Mouse (Mus musculus): ENCODE results near the gene Ifih1. TPM values are rescaled to one million over a fixed set of nuclear protein-coding genes. Genes with fewer than 3 reads are reported as not detected.

The Ifih1 gene
- polyA plus RNA-seq, 1 experiment: 1.3 TPM

DNA sequence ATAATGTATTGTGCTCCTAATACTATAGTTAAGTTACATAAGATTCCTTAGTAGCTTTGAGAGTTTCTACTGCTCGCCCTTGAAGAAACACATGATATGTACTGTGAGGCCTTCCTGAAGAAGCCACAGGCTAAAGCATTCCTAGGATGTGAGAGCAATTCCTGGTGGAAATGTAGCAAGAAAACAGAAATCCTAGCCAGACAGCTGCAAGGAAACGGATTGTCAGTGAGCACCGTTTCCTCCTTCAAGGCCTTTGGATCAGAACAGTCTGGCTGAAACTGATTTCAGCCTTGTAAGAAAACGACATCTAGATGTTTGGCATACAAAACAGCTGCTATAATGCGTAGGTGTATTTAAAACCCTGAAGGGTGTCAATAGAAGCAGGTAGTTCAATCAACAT lies 49.5 kb downstream of the Ifih1 start:
- Histone ChIP-seq H3K4me3 (replicated peaks; ENCODE audit: insufficient read depth, low read depth, low read length) (no peak overlapping the region), H3K27me3 (ENCODE audit: control insufficient read depth, insufficient read depth, low read length) (no peaks in the 10 kb centered on the region), H3K27ac (ENCODE audit: insufficient read depth, low read length) (no peak overlapping the region), H3K4me1 (ENCODE audit: control insufficient read depth, insufficient read depth, low read length) (no peaks in the 10 kb centered on the region)
- TF ChIP-seq CTCF (IDR thresholded peaks at IDR 0.05; ENCODE audit: borderline replicate concordance, insufficient read depth, low read depth, low read length): no peak
- TF ChIP-seq POLR2A (IDR thresholded peaks at IDR 0.05; ENCODE audit: borderline replicate concordance, insufficient read depth, low read length): no peak
- no peak for DNase-seq
- WGBS: 90% methylated on average over 5 of the region's 5 CpGs

DNA sequence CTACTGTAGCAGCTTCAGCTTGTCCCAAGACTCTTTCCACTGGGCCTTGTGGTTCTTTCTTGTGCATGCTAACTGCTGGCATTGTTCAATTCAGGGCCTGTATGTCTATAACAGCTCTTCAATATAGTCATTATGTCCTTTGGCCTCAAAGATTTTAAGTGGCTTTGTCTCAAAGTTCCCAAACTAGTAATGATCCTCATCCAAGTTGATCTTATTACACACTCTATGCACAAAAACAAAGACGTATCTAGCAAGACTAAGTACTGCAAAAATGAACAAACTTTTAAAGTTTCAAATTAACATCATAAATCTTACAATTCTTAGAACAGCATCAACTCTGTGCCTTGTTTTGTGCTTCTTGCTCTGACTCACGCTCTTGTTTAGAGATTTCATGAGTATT lies 51.6 kb downstream of the Ifih1 start:
- Histone ChIP-seq H3K27ac (ENCODE audit: insufficient read depth, low read length) (no peak overlapping the region), H3K4me3 (replicated peaks; ENCODE audit: insufficient read depth, low read depth, low read length) (no peak overlapping the region), H3K27me3 (ENCODE audit: control insufficient read depth, insufficient read depth, low read length) (no peaks in the 10 kb centered on the region; the same call in 1 of the 2 replicates), H3K4me1 (ENCODE audit: control insufficient read depth, insufficient read depth, low read length) (no peaks in the 10 kb centered on the region)
- no peak for DNase-seq
- TF ChIP-seq CTCF (IDR thresholded peaks at IDR 0.05; ENCODE audit: borderline replicate concordance, insufficient read depth, low read depth, low read length): no peak
- no peak for TF ChIP-seq POLR2A (IDR thresholded peaks at IDR 0.05; ENCODE audit: borderline replicate concordance, insufficient read depth, low read length)
- WGBS: 89% methylated on average over 2 of the region's 2 CpGs

DNA sequence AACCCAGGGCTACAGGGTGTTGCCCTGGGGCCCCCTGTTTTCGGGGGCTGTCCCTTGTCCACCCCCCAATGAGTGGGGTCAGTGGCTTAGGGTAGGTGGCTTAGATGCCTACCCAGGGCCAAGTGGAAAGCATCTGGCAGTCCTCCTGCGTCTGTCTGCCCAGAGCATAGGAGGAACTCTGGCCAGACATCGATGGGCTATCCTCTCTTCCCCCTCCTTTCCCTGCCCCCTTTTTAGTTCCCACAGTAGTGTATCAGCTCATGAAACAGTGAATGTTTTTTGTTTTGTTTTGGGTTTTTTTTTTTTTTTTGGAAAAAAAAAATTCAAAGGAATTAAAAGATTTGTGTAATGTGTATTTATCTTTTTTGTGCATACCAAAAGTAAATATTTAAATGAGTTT lies 54.5 kb downstream of the Ifih1 start:
- no peak for TF ChIP-seq CTCF (IDR thresholded peaks at IDR 0.05; ENCODE audit: borderline replicate concordance, insufficient read depth, low read depth, low read length)
- no peak for TF ChIP-seq POLR2A (IDR thresholded peaks at IDR 0.05; ENCODE audit: borderline replicate concordance, insufficient read depth, low read length)
- 42% methylated on average over 3 of the region's 3 CpGs for WGBS
- Histone ChIP-seq H3K27ac (ENCODE audit: insufficient read depth, low read length) (no peak overlapping the region), H3K4me3 (replicated peaks; ENCODE audit: insufficient read depth, low read depth, low read length) (no peak overlapping the region), H3K27me3 (ENCODE audit: control insufficient read depth, insufficient read depth, low read length) (no peaks in the 10 kb centered on the region; the same call in 1 of the 2 replicates), H3K4me1 (ENCODE audit: control insufficient read depth, insufficient read depth, low read length) (no peaks in the 10 kb centered on the region)
- no peak for DNase-seq

DNA sequence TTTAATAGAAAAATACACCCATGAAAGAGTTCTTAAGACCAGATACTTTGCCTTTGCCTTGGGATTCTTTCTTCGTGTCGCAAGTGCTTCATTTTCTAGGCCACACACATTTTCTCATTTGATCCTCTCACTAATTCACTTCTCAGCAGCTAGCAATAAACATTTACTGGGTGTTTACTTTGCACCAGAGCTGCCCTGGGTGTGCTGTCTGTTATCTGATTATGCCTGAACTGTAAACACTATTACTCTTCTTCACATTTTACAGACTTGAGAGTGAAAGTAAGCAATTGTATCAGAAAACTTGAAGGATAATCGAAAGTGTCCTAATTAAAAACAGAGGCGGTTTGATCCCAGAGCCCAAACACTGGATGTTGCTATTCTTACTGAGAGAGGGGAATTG lies 56.7 kb downstream of the Ifih1 start:
- DNase-seq: no peak
- H3K4me3 ChIP-seq (replicated peaks; ENCODE audit: insufficient read depth, low read depth, low read length): no peak overlapping the region
- no peaks in the 10 kb centered on the region for H3K4me1 ChIP-seq (ENCODE audit: control insufficient read depth, insufficient read depth, low read length)
- H3K27me3 ChIP-seq (ENCODE audit: control insufficient read depth, insufficient read depth, low read length): no peaks in the 10 kb centered on the region; the same call in 1 of the 2 replicates
- no peak overlapping the region for H3K27ac ChIP-seq (ENCODE audit: insufficient read depth, low read length)
- no peak for TF ChIP-seq POLR2A (IDR thresholded peaks at IDR 0.05; ENCODE audit: borderline replicate concordance, insufficient read depth, low read length)
- no peak for TF ChIP-seq CTCF (IDR thresholded peaks at IDR 0.05; ENCODE audit: borderline replicate concordance, insufficient read depth, low read depth, low read length)
- WGBS: 94% methylated on average over 4 of the region's 4 CpGs

DNA sequence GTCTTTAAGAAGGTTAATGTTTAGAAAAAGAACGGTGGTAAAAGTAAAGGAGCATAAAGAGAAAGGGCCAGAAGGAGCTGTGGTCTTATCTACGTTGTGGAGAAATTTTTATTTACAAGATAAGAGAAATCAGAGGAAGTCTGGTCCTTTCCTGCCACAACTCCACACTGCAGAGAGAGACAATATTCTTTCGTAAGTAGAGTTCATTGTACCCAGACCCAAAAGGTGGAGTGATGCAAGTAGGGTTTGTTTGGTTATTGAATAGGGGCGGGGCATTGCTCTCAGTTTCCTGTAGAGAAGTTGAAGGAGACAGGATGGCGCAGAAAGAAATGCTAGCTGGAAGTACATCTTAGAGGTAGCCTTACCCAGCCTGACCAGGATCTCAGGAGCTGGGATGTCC lies 60.3 kb downstream of the Ifih1 start:
- Histone ChIP-seq H3K4me3 (replicated peaks; ENCODE audit: insufficient read depth, low read depth, low read length) (no peak overlapping the region), H3K4me1 (ENCODE audit: control insufficient read depth, insufficient read depth, low read length) (no peaks in the 10 kb centered on the region), H3K27me3 (ENCODE audit: control insufficient read depth, insufficient read depth, low read length) (no peaks in the 10 kb centered on the region; the same call in 1 of the 2 replicates), H3K27ac (ENCODE audit: insufficient read depth, low read length) (no peak overlapping the region)
- DNase-seq: no peak
- TF ChIP-seq POLR2A (IDR thresholded peaks at IDR 0.05; ENCODE audit: borderline replicate concordance, insufficient read depth, low read length) (no peak), CTCF (IDR thresholded peaks at IDR 0.05; ENCODE audit: borderline replicate concordance, insufficient read depth, low read depth, low read length) (no peak)
- 89% methylated on average over 5 of the region's 5 CpGs for WGBS

DNA sequence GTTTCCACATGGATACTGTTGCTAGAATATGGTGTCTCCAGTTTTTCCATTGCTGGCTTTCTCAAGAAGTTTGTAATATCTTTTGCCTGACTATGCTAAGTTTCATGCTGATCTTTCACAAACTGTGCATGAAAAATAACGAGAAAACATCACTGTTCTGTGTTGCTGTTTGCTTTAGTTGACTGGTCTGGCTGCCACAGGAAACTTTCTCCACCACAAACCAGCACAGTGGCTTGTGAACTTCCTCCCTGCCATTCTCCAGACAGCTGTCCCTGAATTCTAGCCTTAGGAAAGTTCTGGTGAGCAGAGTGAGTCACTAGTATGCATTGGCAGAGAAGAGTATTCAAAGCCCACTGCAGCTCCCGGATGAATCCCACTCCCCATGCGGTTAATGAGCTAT lies 71.1 kb downstream of the Ifih1 start:
- Histone ChIP-seq H3K27me3 (ENCODE audit: control insufficient read depth, insufficient read depth, low read length) (no peaks in the 10 kb centered on the region), H3K4me1 (ENCODE audit: control insufficient read depth, insufficient read depth, low read length) (no peaks in the 10 kb centered on the region), H3K27ac (ENCODE audit: insufficient read depth, low read length) (no peak overlapping the region), H3K4me3 (replicated peaks; ENCODE audit: insufficient read depth, low read depth, low read length) (no peak overlapping the region)
- TF ChIP-seq POLR2A (IDR thresholded peaks at IDR 0.05; ENCODE audit: borderline replicate concordance, insufficient read depth, low read length): no peak
- no peak for TF ChIP-seq CTCF (IDR thresholded peaks at IDR 0.05; ENCODE audit: borderline replicate concordance, insufficient read depth, low read depth, low read length)
- WGBS: 75% methylated on average over 3 of the region's 3 CpGs
- DNase-seq: no peak

DNA sequence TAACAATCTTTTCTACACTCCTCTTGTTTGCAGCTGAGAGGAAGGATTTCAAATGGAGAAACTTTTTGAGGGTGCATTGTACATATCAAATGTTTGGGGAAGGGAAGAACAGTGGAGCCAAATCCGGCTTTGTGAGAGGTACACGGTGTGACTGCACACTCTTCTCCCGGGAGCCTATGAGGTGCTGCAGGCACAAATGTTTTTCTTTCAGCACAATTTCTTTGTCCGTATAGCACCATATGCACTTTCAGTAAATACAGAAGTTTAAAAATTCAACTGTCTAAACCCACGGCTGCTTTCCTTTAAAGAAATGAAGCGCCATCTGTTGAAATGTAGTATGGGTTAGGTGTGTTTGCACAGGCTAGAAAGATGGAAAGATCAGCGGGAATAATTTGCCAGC lies 71.8 kb downstream of the Ifih1 start:
- WGBS: 79% methylated on average over 7 of the region's 7 CpGs
- Histone ChIP-seq H3K27ac (ENCODE audit: insufficient read depth, low read length) (no peak overlapping the region), H3K4me3 (replicated peaks; ENCODE audit: insufficient read depth, low read depth, low read length) (no peak overlapping the region), H3K4me1 (ENCODE audit: control insufficient read depth, insufficient read depth, low read length) (no peaks in the 10 kb centered on the region), H3K27me3 (ENCODE audit: control insufficient read depth, insufficient read depth, low read length) (no peaks in the 10 kb centered on the region)
- no peak for TF ChIP-seq POLR2A (IDR thresholded peaks at IDR 0.05; ENCODE audit: borderline replicate concordance, insufficient read depth, low read length)
- TF ChIP-seq CTCF (IDR thresholded peaks at IDR 0.05; ENCODE audit: borderline replicate concordance, insufficient read depth, low read depth, low read length): no peak
- no peak for DNase-seq

DNA sequence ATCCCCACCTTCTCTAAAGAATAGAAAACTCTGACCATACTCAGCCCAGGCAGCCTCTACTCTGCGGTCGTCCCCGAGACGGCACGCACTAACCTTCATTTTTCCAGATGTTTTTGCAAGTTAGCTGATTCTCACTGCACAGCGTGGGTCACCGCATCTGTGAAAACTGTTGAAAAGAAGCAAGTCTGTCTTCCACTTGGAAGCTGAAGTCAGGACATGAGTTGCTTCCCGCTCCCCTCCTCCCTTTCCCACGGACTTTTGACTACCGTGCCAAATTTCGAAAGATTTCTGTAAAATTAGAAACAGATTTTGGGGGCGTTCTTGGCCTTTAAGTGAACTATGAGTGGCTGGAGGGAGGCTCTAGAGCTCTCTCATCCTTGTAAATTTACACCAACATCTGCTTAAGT lies 72.3 kb downstream of the Ifih1 start, which contains the start of gene Fap:
Gene Fap (minus strand): TSS at position 323 of the 407 bp plus-strand sequence.
- no peak for DNase-seq
- no peak within 1 kb of the TSS for H3K27ac ChIP-seq (ENCODE audit: insufficient read depth, low read length)
- WGBS: 42% methylated on average over 12 of the region's 12 CpGs

More for the DNA sequence above, 72.3 kb downstream of the Ifih1 start, which contains the start of gene Fap:
- H3K4me1 ChIP-seq (ENCODE audit: control insufficient read depth, insufficient read depth, low read length): no peaks in the 10 kb centered on the region
- H3K27me3 ChIP-seq (ENCODE audit: control insufficient read depth, insufficient read depth, low read length): no peaks in the 10 kb centered on the region
- TF ChIP-seq POLR2A (IDR thresholded peaks at IDR 0.05; ENCODE audit: borderline replicate concordance, insufficient read depth, low read length) (no peak), CTCF (IDR thresholded peaks at IDR 0.05; ENCODE audit: borderline replicate concordance, insufficient read depth, low read depth, low read length) (no peak)
- H3K4me3 ChIP-seq (replicated peaks; ENCODE audit: insufficient read depth, low read depth, low read length): no peak within 1 kb of the TSS

Data from cerebellum, adult 2 months (tissue).